16 mouse cellular contexts compared by ENCODE assay signal in genomic region chr10:14365065-14365589, GRCm38 (mm10).
A peak's percentile ranks its signal among the peaks of the same experiment; 100 is the strongest.
DNase-seq lines count a peak whose midpoint lies in the region; TF ChIP-seq lines count a peak whose summit lies in the region.
"Had no signal": no experiment of that assay in that cellular context is flagged by ENCODE, and none has a peak within 500 bp of the region (broad histone marks: within the 10 kb centered on the region; RNA-seq: fewer than 3 reads in every experiment).

No protein-coding gene starts in this region.

- peaks cover 3% of the 10 kb centered on the region for H3K36me3 ChIP-seq in heart, adult 2 months (ENCODE audit: control insufficient read depth, insufficient read depth, low read length)
- H3K36me3 ChIP-seq in heart, embryonic 10.5 days, result no peaks in the 10 kb centered on the region
- H3K36me3 ChIP-seq: forebrain, embryonic 10.5 days; hindbrain, embryonic 10.5 days; limb, embryonic 15.5 days; neural tube, embryonic 13.5 days had no signal

- no peaks in the 10 kb centered on the region for H3K9me3 ChIP-seq in heart, embryonic 10.5 days
- H3K9me3 ChIP-seq: forebrain, embryonic 10.5 days; hindbrain, embryonic 10.5 days; limb, embryonic 15.5 days; neural tube, embryonic 13.5 days had no signal

- no peak for TF ChIP-seq CTCF in heart, adult 2 months (IDR thresholded peaks at IDR 0.05)

- peak; percentile 2 for DNase-seq in cerebellum, adult 9-11 months
- DNase-seq in cerebellum, adult 8-10 months, result no peak
- peak; percentile 30 to 33 for DNase-seq in heart, adult 2 months
- no peak for DNase-seq in heart, embryonic 10.5 days (ENCODE audit: low spot score)
- DNase-seq in right cerebral cortex, adult 18-20 months, result peak; percentile 30
- DNase-seq in right cerebral cortex, postnatal 36 days (ENCODE audit: low spot score in 2 of 2), result no peak
- DNase-seq in testis, postnatal 10 days (ENCODE audit: low spot score), result peak; percentile 43
- DNase-seq in MN1 (ENCODE audit: low spot score), result no peak
- DNase-seq: layer of hippocampus, postnatal 36 days; lung, embryonic 14.5 days; thymus, postnatal 4 days had no signal

- WGBS in heart, adult 2 months, result 30% methylated on average over 1 of the region's 1 CpGs
- 70% methylated on average over 1 of the region's 1 CpGs for WGBS in heart, embryonic 10.5 days

- intact Hi-C loops in heart, adult 2 months (cut with DNase I), result no loop called here

- no peak overlapping the region for H3K9ac ChIP-seq in heart, adult 2 months (ENCODE audit: low read depth, low read length)
- H3K9ac ChIP-seq: limb, embryonic 15.5 days; lung, embryonic 14.5 days; neural tube, embryonic 13.5 days had no signal

- H3K27ac ChIP-seq in heart, adult 2 months, result no peak overlapping the region
- H3K27ac ChIP-seq in heart, embryonic 10.5 days, result no peak overlapping the region
- H3K27ac ChIP-seq: forebrain, embryonic 10.5 days; hindbrain, embryonic 10.5 days; limb, embryonic 15.5 days; neural tube, embryonic 13.5 days; stomach, postnatal 0 days had no signal

- no peak for TF ChIP-seq EP300 in heart, adult 2 months (IDR thresholded peaks at IDR 0.05; ENCODE audit: insufficient read depth, low read depth, low read length)

- H3K4me3 ChIP-seq in heart, adult 2 months, result no peak overlapping the region
- H3K4me3 ChIP-seq in heart, embryonic 10.5 days, result no peak overlapping the region
- H3K4me3 ChIP-seq: forebrain, embryonic 10.5 days; hindbrain, embryonic 10.5 days; limb, embryonic 15.5 days; neural tube, embryonic 13.5 days had no signal

- no peaks in the 10 kb centered on the region for H3K27me3 ChIP-seq in heart, adult 2 months (ENCODE audit: control insufficient read depth, insufficient read depth, low read length)
- H3K27me3 ChIP-seq in heart, embryonic 10.5 days (ENCODE audit: insufficient read depth, poor library complexity, severe bottlenecking), result no peaks in the 10 kb centered on the region
- H3K27me3 ChIP-seq: limb, embryonic 15.5 days; neural tube, embryonic 13.5 days had no signal

- H3K4me1 ChIP-seq in heart, adult 2 months (ENCODE audit: control insufficient read depth, insufficient read depth, low read length), result peaks cover 5% of the 10 kb centered on the region; the same call in 1 of the 2 replicates
- H3K4me1 ChIP-seq in heart, embryonic 10.5 days, result no peaks in the 10 kb centered on the region
- H3K4me1 ChIP-seq: forebrain, embryonic 10.5 days; hindbrain, embryonic 10.5 days; limb, embryonic 15.5 days; neural tube, embryonic 13.5 days had no signal

- no peak for TF ChIP-seq POLR2A in heart, adult 2 months (IDR thresholded peaks at IDR 0.05; ENCODE audit: insufficient read depth, low read depth, low read length)

- no peaks in the 10 kb centered on the region for H3K79me2 ChIP-seq in heart, adult 2 months (replicated peaks; ENCODE audit: control insufficient read depth, insufficient read depth, low read length)

Comparison
In these comparisons a context has a peak if more than half of its experiments do, and no peak if none do; other contexts are left out.
1. DNase-seq: peak in cerebellum, adult 9-11 months (single experiment), heart, adult 2 months (2 of 2), right cerebral cortex, adult 18-20 months (single experiment) and testis, postnatal 10 days (single experiment); none in cerebellum, adult 8-10 months (single experiment), heart, embryonic 10.5 days (single experiment), right cerebral cortex, postnatal 36 days (0 of 2) and MN1 (single experiment).